ENCODE assay signal across 9 mouse cellular contexts in the genomic region with DNA sequence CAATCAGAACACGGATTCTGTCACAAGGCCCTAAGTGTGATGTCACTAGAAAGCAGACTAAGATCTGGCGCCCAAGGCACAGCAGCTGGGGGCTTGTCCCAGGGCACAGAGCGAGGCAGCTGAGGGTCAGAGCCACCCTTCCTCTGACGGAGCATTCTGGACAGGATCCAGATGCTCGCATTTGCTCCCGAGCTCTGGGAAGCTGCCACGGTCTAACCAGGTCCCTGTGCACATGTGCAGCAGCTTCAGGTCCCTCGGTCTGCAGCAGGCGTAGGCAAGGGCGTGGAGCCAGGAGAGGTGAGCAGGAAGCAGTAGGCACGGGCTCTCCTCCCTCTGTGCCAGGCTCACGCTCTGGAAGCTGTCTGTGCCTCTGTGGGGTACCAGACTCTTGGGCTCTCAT.
DNase-seq lines count a peak whose midpoint lies in the region; ATAC-seq and TF ChIP-seq lines count a peak whose summit lies in the region.
"Had no signal": no experiment of that assay in that cellular context is flagged by ENCODE, and none has a peak within 500 bp of the region (broad histone marks: within the 10 kb centered on the region; RNA-seq: fewer than 3 reads in every experiment).

No protein-coding gene starts in this region.

- peak overlapping the region; percentile 19; the same call in 1 of the 2 replicates for H3K27ac ChIP-seq in forebrain, embryonic 13.5 days
- no peak overlapping the region for H3K27ac ChIP-seq in forebrain, embryonic 10.5 days
- H3K27ac ChIP-seq in kidney, adult 2 months (ENCODE audit: insufficient read depth, low read depth, low read length), result no peak overlapping the region
- no peak overlapping the region for H3K27ac ChIP-seq in kidney, embryonic 15.5 days
- peak overlapping the region; percentile 37; the same call in 1 of the 2 replicates for H3K27ac ChIP-seq in forebrain, embryonic 16.5 days (ENCODE audit: low read length)
- no peak overlapping the region for H3K27ac ChIP-seq in liver, embryonic 12.5 days
- H3K27ac ChIP-seq: midbrain, embryonic 12.5 days had no signal

- peaks cover 3% of the 10 kb centered on the region; the same call in 1 of the 2 replicates for H3K36me3 ChIP-seq in forebrain, embryonic 13.5 days (ENCODE audit: poor library complexity, severe bottlenecking)
- no peaks in the 10 kb centered on the region for H3K36me3 ChIP-seq in forebrain, embryonic 10.5 days (replicated peaks)
- H3K36me3 ChIP-seq in kidney, adult 2 months (ENCODE audit: control insufficient read depth, insufficient read depth, low read length), result no peaks in the 10 kb centered on the region
- no peaks in the 10 kb centered on the region for H3K36me3 ChIP-seq in kidney, embryonic 15.5 days
- peaks cover 4% of the 10 kb centered on the region; the same call in 1 of the 2 replicates for H3K36me3 ChIP-seq in forebrain, embryonic 16.5 days (ENCODE audit: control insufficient read depth, insufficient read depth)
- H3K36me3 ChIP-seq in liver, embryonic 12.5 days, result no peaks in the 10 kb centered on the region

- ATAC-seq in forebrain, embryonic 13.5 days, result no peak
- ATAC-seq in kidney, embryonic 15.5 days (replicated peaks; ENCODE audit: low FRiP score), result no peak
- no peak for ATAC-seq in forebrain, embryonic 16.5 days
- no peak for ATAC-seq in liver, embryonic 12.5 days

- H3K4me2 ChIP-seq in forebrain, embryonic 13.5 days, result no peak overlapping the region
- H3K4me2 ChIP-seq in kidney, embryonic 15.5 days, result no peak overlapping the region
- H3K4me2 ChIP-seq in forebrain, embryonic 16.5 days (ENCODE audit: low read length), result no peak overlapping the region
- H3K4me2 ChIP-seq in liver, embryonic 12.5 days, result no peak overlapping the region
- H3K4me2 ChIP-seq: midbrain, embryonic 12.5 days had no signal

- no peak overlapping the region for H3K4me3 ChIP-seq in forebrain, embryonic 13.5 days
- no peak overlapping the region for H3K4me3 ChIP-seq in forebrain, embryonic 10.5 days
- H3K4me3 ChIP-seq in kidney, adult 2 months (ENCODE audit: insufficient read depth, low read depth, low read length), result no peak overlapping the region
- H3K4me3 ChIP-seq in kidney, embryonic 15.5 days (replicated peaks), result no peak overlapping the region
- H3K4me3 ChIP-seq in forebrain, embryonic 16.5 days (replicated peaks; ENCODE audit: low read length), result no peak overlapping the region
- no peak overlapping the region for H3K4me3 ChIP-seq in liver, embryonic 12.5 days
- H3K4me3 ChIP-seq: midbrain, embryonic 12.5 days had no signal

- peaks cover 12% of the 10 kb centered on the region for H3K4me1 ChIP-seq in forebrain, embryonic 13.5 days
- peaks cover 15% of the 10 kb centered on the region for H3K4me1 ChIP-seq in forebrain, embryonic 10.5 days
- no peaks in the 10 kb centered on the region for H3K4me1 ChIP-seq in kidney, adult 2 months (ENCODE audit: control insufficient read depth, insufficient read depth, low read length)
- H3K4me1 ChIP-seq in kidney, embryonic 15.5 days, result peaks cover 17% of the 10 kb centered on the region
- peaks cover 11% of the 10 kb centered on the region for H3K4me1 ChIP-seq in forebrain, embryonic 16.5 days (replicated peaks; ENCODE audit: control insufficient read depth, insufficient read depth, low read length)
- peaks cover 8% of the 10 kb centered on the region for H3K4me1 ChIP-seq in liver, embryonic 12.5 days

- no peaks in the 10 kb centered on the region for H3K27me3 ChIP-seq in forebrain, embryonic 13.5 days
- H3K27me3 ChIP-seq in forebrain, embryonic 10.5 days (ENCODE audit: poor library complexity, severe bottlenecking), result no peaks in the 10 kb centered on the region
- H3K27me3 ChIP-seq in kidney, adult 2 months (replicated peaks; ENCODE audit: control insufficient read depth, insufficient read depth, low read length), result no peaks in the 10 kb centered on the region
- H3K27me3 ChIP-seq in kidney, embryonic 15.5 days, result no peaks in the 10 kb centered on the region
- H3K27me3 ChIP-seq in forebrain, embryonic 16.5 days (replicated peaks; ENCODE audit: control insufficient read depth, insufficient read depth, low read length), result no peaks in the 10 kb centered on the region
- H3K27me3 ChIP-seq in liver, embryonic 12.5 days (replicated peaks), result peaks cover 26% of the 10 kb centered on the region
- H3K27me3 ChIP-seq: midbrain, embryonic 12.5 days had no signal

- no peak for DNase-seq in forebrain, embryonic 10.5 days (ENCODE audit: extremely low spot score, low spot score)
- peak; percentile 17 for DNase-seq in kidney, adult 2 months
- DNase-seq in MN1 (ENCODE audit: low spot score), result peak; percentile 64
- no peak for DNase-seq in Muller cell, postnatal 12 days (ENCODE audit: inconsistent ontology term)

- no peak overlapping the region for H3K9ac ChIP-seq in forebrain, embryonic 13.5 days
- H3K9ac ChIP-seq in kidney, embryonic 15.5 days, result no peak overlapping the region
- H3K9ac ChIP-seq in forebrain, embryonic 16.5 days (replicated peaks; ENCODE audit: low read depth, low read length), result 0 out of 2 replicates have a peak overlapping the region, but pooled peaks have one; percentile 4
- H3K9ac ChIP-seq in liver, embryonic 12.5 days, result no peak overlapping the region
- H3K9ac ChIP-seq: midbrain, embryonic 12.5 days had no signal

- TF ChIP-seq CTCF in kidney, adult 2 months (conservative IDR thresholded peaks at IDR 0.05; ENCODE audit: insufficient read depth, insufficient read length, low read depth, low read length), result no peak

- H3K9me3 ChIP-seq in forebrain, embryonic 13.5 days (replicated peaks), result no peaks in the 10 kb centered on the region
- H3K9me3 ChIP-seq in forebrain, embryonic 10.5 days, result no peaks in the 10 kb centered on the region
- no peaks in the 10 kb centered on the region for H3K9me3 ChIP-seq in kidney, embryonic 15.5 days (replicated peaks)
- no peaks in the 10 kb centered on the region for H3K9me3 ChIP-seq in forebrain, embryonic 16.5 days (ENCODE audit: control insufficient read depth, low read length)
- H3K9me3 ChIP-seq in liver, embryonic 12.5 days (replicated peaks), result no peaks in the 10 kb centered on the region
- H3K9me3 ChIP-seq: midbrain, embryonic 12.5 days had no signal

- no peak for TF ChIP-seq POLR2A in kidney, adult 2 months (IDR thresholded peaks at IDR 0.05; ENCODE audit: low read depth, low read length)

- WGBS in forebrain, embryonic 13.5 days, result 64% methylated on average over 12 of the region's 12 CpGs
- WGBS in forebrain, embryonic 10.5 days, result 83% methylated on average over 12 of the region's 12 CpGs
- 37% methylated on average over 12 of the region's 12 CpGs for WGBS in kidney, adult 2 months
- WGBS in kidney, embryonic 15.5 days, result 57% methylated on average over 12 of the region's 12 CpGs
- WGBS in forebrain, embryonic 16.5 days, result 50% methylated on average over 12 of the region's 12 CpGs
- 73% methylated on average over 12 of the region's 12 CpGs for WGBS in liver, embryonic 12.5 days (ENCODE audit: insufficient replicate concordance)

Comparison
In these comparisons a context has a peak if more than half of its experiments do, and no peak if none do; other contexts are left out.
1. H3K27ac ChIP-seq: peak in forebrain, embryonic 13.5 days (single experiment) and forebrain, embryonic 16.5 days (single experiment); none in forebrain, embryonic 10.5 days (single experiment), kidney, adult 2 months (single experiment), kidney, embryonic 15.5 days (single experiment) and liver, embryonic 12.5 days (single experiment).
2. DNase-seq: peak in kidney, adult 2 months (single experiment) and MN1 (single experiment); none in forebrain, embryonic 10.5 days (single experiment) and Muller cell, postnatal 12 days (single experiment).